ENCODE assay signal across 8 mouse cellular contexts in the genomic region with DNA sequence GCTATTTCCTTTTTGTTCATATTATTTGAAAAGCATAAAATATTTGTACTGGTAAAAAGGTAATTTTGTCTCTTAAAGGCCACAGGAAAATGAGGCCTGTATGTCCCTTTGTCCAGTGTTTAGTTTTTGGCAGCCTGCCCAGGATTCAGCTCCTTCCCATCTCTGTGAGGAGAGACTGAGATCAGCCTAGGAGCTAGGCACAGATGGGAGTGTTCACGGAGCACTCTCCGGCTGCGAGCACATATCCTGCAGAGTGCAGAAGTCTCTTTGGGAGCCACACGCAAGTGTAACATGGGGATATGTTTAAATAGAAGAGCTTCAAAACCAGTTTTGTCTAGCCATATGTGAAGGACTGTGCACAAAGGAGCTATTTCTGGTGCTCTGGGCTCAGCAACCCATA.
DNase-seq lines count a peak whose midpoint lies in the region; ATAC-seq and TF ChIP-seq lines count a peak whose summit lies in the region.
"Had no signal": no experiment of that assay in that cellular context is flagged by ENCODE, and none has a peak within 500 bp of the region (broad histone marks: within the 10 kb centered on the region; RNA-seq: fewer than 3 reads in every experiment).

No protein-coding gene starts in this region.

- H3K27ac ChIP-seq in hindbrain, embryonic 14.5 days = peak overlapping the region; percentile 82
- H3K27ac ChIP-seq: liver, embryonic 15.5 days had no signal

- TF ChIP-seq POLR2A in brain, embryonic 14.5 days (IDR thresholded peaks at IDR 0.05; ENCODE audit: borderline replicate concordance, extremely low read depth, insufficient read depth, insufficient read length, poor library complexity, severe bottlenecking) = no peak

- no peak for TF ChIP-seq CTCF in brain, embryonic 14.5 days (IDR thresholded peaks at IDR 0.05; ENCODE audit: borderline replicate concordance, extremely low read depth, insufficient read depth, insufficient read length)

- ATAC-seq in hindbrain, embryonic 14.5 days (ENCODE audit: low FRiP score) = peak; percentile 47; the same call in 1 of the 2 replicates

- H3K27me3 ChIP-seq in hindbrain, embryonic 14.5 days (ENCODE audit: control insufficient read depth, insufficient read depth, low read length) = no peaks in the 10 kb centered on the region
- H3K27me3 ChIP-seq: liver, embryonic 15.5 days had no signal

- peak; percentile 76 for DNase-seq in MN1 (ENCODE audit: low spot score)
- peak; percentile 89 for DNase-seq in brain, embryonic 14.5 days (ENCODE audit: low read depth)
- peak; percentile 46 to 59 for DNase-seq in frontal cortex, postnatal 10 days (ENCODE audit: low spot score in 2 of 2)
- DNase-seq in hindbrain, embryonic 14.5 days (ENCODE audit: low spot score) = peak; percentile 52
- DNase-seq in mesoderm, embryonic 11.5 days (ENCODE audit: low read depth, low spot score) = peak; percentile 46
- peak; percentile 46 for DNase-seq in testis, postnatal 14 days (ENCODE audit: low spot score)
- DNase-seq in ovary, postnatal 10 days (ENCODE audit: low spot score) = no peak

- peaks cover 62% of the 10 kb centered on the region for H3K4me1 ChIP-seq in hindbrain, embryonic 14.5 days (replicated peaks; ENCODE audit: control insufficient read depth, insufficient read depth, low read length)
- H3K4me1 ChIP-seq: liver, embryonic 15.5 days had no signal

- H3K4me3 ChIP-seq in hindbrain, embryonic 14.5 days (replicated peaks; ENCODE audit: low read length) = no peak overlapping the region
- H3K4me3 ChIP-seq: liver, embryonic 15.5 days had no signal

- no peaks in the 10 kb centered on the region for H3K36me3 ChIP-seq in hindbrain, embryonic 14.5 days (replicated peaks; ENCODE audit: control insufficient read depth, insufficient read depth)
- H3K36me3 ChIP-seq: liver, embryonic 15.5 days had no signal

- 22% methylated on average over 4 of the region's 4 CpGs for WGBS in hindbrain, embryonic 14.5 days

- H3K9me3 ChIP-seq in hindbrain, embryonic 14.5 days (ENCODE audit: control insufficient read depth, low read length) = no peaks in the 10 kb centered on the region
- H3K9me3 ChIP-seq: liver, embryonic 15.5 days had no signal

- 0 out of 2 replicates have a peak overlapping the region, but pooled peaks have one; percentile 40 for H3K9ac ChIP-seq in hindbrain, embryonic 14.5 days
- H3K9ac ChIP-seq: liver, embryonic 15.5 days had no signal

- no peak overlapping the region for H3K4me2 ChIP-seq in hindbrain, embryonic 14.5 days (replicated peaks)
- H3K4me2 ChIP-seq: liver, embryonic 15.5 days had no signal
